Mouse (Mus musculus) cortical plate, adult 2 months (tissue): ENCODE data around the gene Rasl2-9. TPM values are rescaled to one million over a fixed set of nuclear protein-coding genes. Genes with fewer than 3 reads are reported as not detected.
"Not testable (repeated sequence)": the region's sequence is repeated elsewhere in the genome, so short reads cannot be mapped to it uniquely, and the experiment has no call there.

ENCODE experiments used
- H3K27ac ChIP-seq: fragments of 200-500 bp; 2 replicates; pipeline ENCODE4 v1.5.1; 2012; ENCODE audit warnings: low read length, control low read depth, inconsistent platforms; ENCODE audit not compliant: insufficient read depth
- H3K4me1 ChIP-seq: fragments of 200-500 bp; 2 replicates; pipeline ENCODE4 v1.6.1; 2011; ENCODE audit warnings: low read length; ENCODE audit not compliant: control insufficient read depth, insufficient read depth
- H3K4me3 ChIP-seq: fragments of 200-500 bp; 2 replicates; pipeline ENCODE4 v1.5.1; 2011; ENCODE audit warnings: mild to moderate bottlenecking, low read length, control low read depth; ENCODE audit not compliant: insufficient read depth
- CTCF ChIP-seq: fragments of 200-500 bp; IDR thresholded peaks from 2 replicates; pipeline ENCODE4 v1.5.1; 2011; ENCODE audit warnings: mild to moderate bottlenecking, control low read depth, low read length; ENCODE audit not compliant: insufficient read depth; ENCODE audit errors: extremely low read depth
- POLR2A ChIP-seq: fragments of 200-500 bp; IDR thresholded peaks from 2 replicates; pipeline ENCODE4 v1.6.1; 2011; ENCODE audit warnings: mild to moderate bottlenecking, low read length, control low read depth; ENCODE audit not compliant: insufficient read depth; ENCODE audit errors: extremely low read depth
- polyA plus RNA-seq: library from polyadenylated mRNA; depleted of rRNA; stranded (reverse); fragments of >200 nt; gene quantifications from 2 replicates; pipeline ENCODE4 v1.2.3, GENCODE M21; 2012; rRNA removed

Rasl2-9 gene
- polyA plus RNA-seq, 1 experiment: 0.27 TPM

GRCm38 (mm10) chr7:5081241-5081640, 44.5 kb downstream of the Rasl2-9 start:
- peaks cover 3% of the 10 kb centered on the region; the same call in 1 of the 2 replicates for H3K4me1 ChIP-seq
- no peak for TF ChIP-seq CTCF
- no peak for TF ChIP-seq POLR2A
- H3K27ac ChIP-seq: no peak overlapping the region
- peak overlapping the region; percentile 96 for H3K4me3 ChIP-seq

GRCm38 (mm10) chr7:5080815-5081214, 44.9 kb downstream of the Rasl2-9 start:
- peaks cover 3% of the 10 kb centered on the region; the same call in 1 of the 2 replicates for H3K4me1 ChIP-seq
- peak overlapping the region; percentile 96 for H3K4me3 ChIP-seq
- TF ChIP-seq CTCF (no peak), POLR2A (no peak)
- H3K27ac ChIP-seq: peak overlapping the region; percentile 86

GRCm38 (mm10) chr7:5080010-5080751, 45.6 kb downstream of the Rasl2-9 start, which contains the start of gene Epn1:
Gene Epn1 (plus strand): TSS chr7:5080235.
- H3K4me3 ChIP-seq: peak within 1 kb of the TSS; percentile 96
- peak within 1 kb of the TSS; percentile 86 for H3K27ac ChIP-seq
- H3K4me1 ChIP-seq: peaks cover 3% of the 10 kb centered on the region; the same call in 1 of the 2 replicates
- TF ChIP-seq CTCF (no peak), POLR2A (peak; percentile 80)

GRCm38 (mm10) chr7:5079365-5080009, 46.3 kb downstream of the Rasl2-9 start:
- H3K4me1 ChIP-seq: not testable (repeated sequence)
- Histone ChIP-seq H3K4me3 (peak overlapping the region; percentile 96), H3K27ac (0 out of 2 replicates have a peak overlapping the region, but pooled peaks have one; percentile 6)

- Histone ChIP-seq H3K4me1 (peaks cover 2% of the 10 kb centered on the region; the same call in 1 of the 2 replicates), H3K4me3 (no peak overlapping the region), H3K27ac (no peak overlapping the region)
- TF ChIP-seq CTCF: no peak
- no peak for TF ChIP-seq POLR2A
These were observed 48.8 kb downstream of the Rasl2-9 start for GRCm38 (mm10) chr7:5076931-5077330.

- Histone ChIP-seq H3K4me1 (no peaks in the 10 kb centered on the region), H3K27ac (no peak overlapping the region), H3K4me3 (no peak overlapping the region)
- no peak for TF ChIP-seq CTCF
- TF ChIP-seq POLR2A: no peak
These were observed 50.8 kb downstream of the Rasl2-9 start for GRCm38 (mm10) chr7:5074984-5075383.

Other genes with a start within 250 kb of the Rasl2-9 start
- 11.7 and 11.8 TPM in 2 replicates for gene Isoc2a, start 248.8 kb downstream of the Rasl2-9 start, polyA plus RNA-seq
- gene Gm36210, start 219.4 kb downstream of the Rasl2-9 start, polyA plus RNA-seq: 0.31 and 0.32 TPM in 2 replicates
- 9.7 TPM in 2 replicates for gene Zfp628, start 210.7 kb downstream of the Rasl2-9 start, polyA plus RNA-seq
- 91.7 and 94.0 TPM in 2 replicates for gene Nat14, start 203.9 kb downstream of the Rasl2-9 start, polyA plus RNA-seq
- 3.8 and 4.1 TPM in 2 replicates for gene Ssc5d, start 200.2 kb downstream of the Rasl2-9 start, polyA plus RNA-seq
- 0.32 and 0.48 TPM in 2 replicates for gene Sbk2, start 161.5 kb downstream of the Rasl2-9 start, polyA plus RNA-seq
- gene Sbk3, start 154.8 kb downstream of the Rasl2-9 start, polyA plus RNA-seq: 1.2 TPM in 2 replicates
- 38.0 and 39.2 TPM in 2 replicates for gene Zfp579, start 129.8 kb downstream of the Rasl2-9 start, polyA plus RNA-seq
- gene Zfp524, start 111.5 kb downstream of the Rasl2-9 start, polyA plus RNA-seq: 15.3 and 15.6 TPM in 2 replicates
- 21.5 TPM in 2 replicates for gene Fiz1, start 111.3 kb downstream of the Rasl2-9 start, polyA plus RNA-seq
- not detected in 2 replicates for gene Gm44973, start 110.5 kb downstream of the Rasl2-9 start, polyA plus RNA-seq
- 28.7 and 30.0 TPM in 2 replicates for gene Zfp865, start 105.6 kb downstream of the Rasl2-9 start, polyA plus RNA-seq
- 68.6 and 70.2 TPM in 2 replicates for gene Ccdc106, start 105.4 kb downstream of the Rasl2-9 start, polyA plus RNA-seq
- gene 4632433K11Rik, start 91.8 kb downstream of the Rasl2-9 start, polyA plus RNA-seq: not detected in 2 replicates
- gene Zfp784, start 87.5 kb downstream of the Rasl2-9 start, polyA plus RNA-seq: 5.7 and 6.5 TPM in 2 replicates
- 34.4 and 36.9 TPM in 2 replicates for gene Zfp580, start 74.4 kb downstream of the Rasl2-9 start, polyA plus RNA-seq
- gene U2af2, start 63.8 kb downstream of the Rasl2-9 start, polyA plus RNA-seq: 184 TPM in 2 replicates
- 420 and 464 TPM in 2 replicates for gene Epn1, start 45.7 kb downstream of the Rasl2-9 start, polyA plus RNA-seq
- not detected in 2 replicates for gene Rfpl4, start 9.0 kb downstream of the Rasl2-9 start, polyA plus RNA-seq
- not detected in 2 replicates for gene Vmn1r55, start 23.7 kb upstream of the Rasl2-9 start, polyA plus RNA-seq
- gene Vmn1r56, start 70.8 kb upstream of the Rasl2-9 start, polyA plus RNA-seq: not detected in 2 replicates
- gene Vmn1r57, start 92.5 kb upstream of the Rasl2-9 start, polyA plus RNA-seq: not detected in 2 replicates
- gene Gm5065, start 224.6 kb upstream of the Rasl2-9 start, polyA plus RNA-seq: not detected in 2 replicates
- not detected in 2 replicates for gene Nlrp2, start 225.1 kb upstream of the Rasl2-9 start, polyA plus RNA-seq